Comparison of ENCODE assay signal across 20 mouse cellular contexts in the genomic region with DNA sequence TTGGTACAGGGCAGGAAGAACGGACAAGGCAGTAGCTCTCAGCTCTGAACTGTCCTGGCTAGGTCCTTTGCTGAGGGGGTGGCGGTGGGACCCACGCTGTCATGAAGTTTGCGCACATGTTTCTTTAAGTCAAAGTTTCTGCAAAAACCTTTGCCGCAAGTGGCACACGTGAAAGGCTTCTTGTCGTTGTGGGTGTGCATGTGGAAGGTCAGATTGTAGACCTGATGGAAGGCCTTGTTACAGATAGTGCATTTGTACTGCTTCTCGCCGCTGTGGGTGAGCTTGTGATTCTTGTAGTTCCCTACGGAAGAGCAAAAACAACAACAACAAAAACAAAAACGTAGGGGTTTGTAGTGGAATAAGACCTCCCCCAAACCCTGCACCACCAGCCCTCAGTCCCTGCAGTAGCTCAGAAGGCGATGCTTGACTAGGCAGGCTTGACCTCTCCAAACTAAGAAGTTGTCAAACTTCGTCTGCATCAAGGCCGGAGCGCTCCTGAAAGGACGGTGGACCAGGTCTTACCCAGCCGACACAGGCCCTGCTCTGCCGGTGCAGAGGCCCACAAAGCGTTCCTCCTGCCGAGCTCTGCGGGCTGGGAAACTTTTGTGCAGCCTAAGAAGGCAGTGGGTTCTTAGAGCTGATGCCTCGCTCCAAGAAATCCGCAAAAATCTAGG. TPM values are rescaled to one million over a fixed set of nuclear protein-coding genes. Genes with fewer than 3 reads are reported as not detected.
DNase-seq lines count a peak whose midpoint lies in the region; ATAC-seq lines count a peak whose summit lies in the region.
"Had no signal": no experiment of that assay in that cellular context is flagged by ENCODE, and none has a peak within 500 bp of the region (broad histone marks: within the 10 kb centered on the region; RNA-seq: fewer than 3 reads in every experiment).

No protein-coding gene starts in this region.

- WGBS in forebrain, embryonic 12.5 days = 3% methylated on average over 23 of the region's 23 CpGs
- WGBS in midbrain, embryonic 14.5 days = 2% methylated on average over 23 of the region's 23 CpGs

- peak overlapping the region; percentile 58 for H3K4me3 ChIP-seq in forebrain, embryonic 12.5 days (replicated peaks)
- no peak overlapping the region for H3K4me3 ChIP-seq in midbrain, embryonic 14.5 days (replicated peaks; ENCODE audit: low read depth, low read length)
- H3K4me3 ChIP-seq: heart, embryonic 13.5 days; hindbrain, embryonic 12.5 days; lung, embryonic 15.5 days; megakaryocyte, embryonic 14.5 days had no signal

- H3K4me1 ChIP-seq in forebrain, embryonic 12.5 days = peaks cover 65% of the 10 kb centered on the region
- 0 out of 2 replicates have a peak, but pooled peaks cover 4% of the 10 kb centered on the region for H3K4me1 ChIP-seq in midbrain, embryonic 14.5 days (ENCODE audit: control insufficient read depth, insufficient read depth, low read length)

- H3K27me3 ChIP-seq in forebrain, embryonic 12.5 days = peaks cover 91% of the 10 kb centered on the region
- H3K27me3 ChIP-seq in midbrain, embryonic 14.5 days (ENCODE audit: control insufficient read depth, insufficient read depth, low read length) = peaks cover 95% of the 10 kb centered on the region

- ATAC-seq in forebrain, embryonic 12.5 days (ENCODE audit: low FRiP score) = no peak
- no peak for ATAC-seq in midbrain, embryonic 14.5 days (ENCODE audit: low FRiP score, low TSS enrichment)

- peak overlapping the region; percentile 57 for H3K4me2 ChIP-seq in forebrain, embryonic 12.5 days
- H3K4me2 ChIP-seq in midbrain, embryonic 14.5 days (ENCODE audit: low read length) = no peak overlapping the region
- H3K4me2 ChIP-seq: embryonic facial prominence, embryonic 12.5 days; heart, embryonic 13.5 days; hindbrain, embryonic 12.5 days; lung, embryonic 15.5 days had no signal

- H3K9ac ChIP-seq in forebrain, embryonic 12.5 days = peak overlapping the region; percentile 90
- H3K9ac ChIP-seq in midbrain, embryonic 14.5 days (replicated peaks; ENCODE audit: low read length) = no peak overlapping the region
- H3K9ac ChIP-seq: embryonic facial prominence, embryonic 12.5 days; heart, embryonic 13.5 days; hindbrain, embryonic 12.5 days; lung, embryonic 15.5 days had no signal

- DNase-seq in layer of hippocampus, postnatal 10 days (ENCODE audit: low spot score in 2 of 2) = peak; percentile 49 to 53
- DNase-seq in layer of hippocampus, adult 18-20 months (ENCODE audit: low spot score in 2 of 2) = no peak
- peak; percentile 63 for DNase-seq in embryo, embryonic 10.5 days (ENCODE audit: low spot score)
- peak; percentile 29 for DNase-seq in midbrain, embryonic 14.5 days
- DNase-seq in cerebellum, postnatal 4 days (ENCODE audit: low spot score in 2 of 2) = no peak
- DNase-seq in thymus, adult 18-20 months = no peak
- DNase-seq: cerebellum, adult 18-20 months; gastrocnemius, postnatal 25 days; kidney, adult 2 months; right cerebral cortex, postnatal 14 days had no signal

- no peaks in the 10 kb centered on the region for H3K36me3 ChIP-seq in forebrain, embryonic 12.5 days (replicated peaks)
- no peaks in the 10 kb centered on the region for H3K36me3 ChIP-seq in midbrain, embryonic 14.5 days (ENCODE audit: control insufficient read depth, insufficient read depth, low read length)
- H3K36me3 ChIP-seq: embryonic facial prominence, embryonic 12.5 days; G1E; heart, embryonic 13.5 days; hindbrain, embryonic 12.5 days; lung, embryonic 15.5 days had no signal

- H3K9me3 ChIP-seq in forebrain, embryonic 12.5 days = no peaks in the 10 kb centered on the region
- no peaks in the 10 kb centered on the region for H3K9me3 ChIP-seq in midbrain, embryonic 14.5 days (ENCODE audit: control insufficient read depth, low read length)
- H3K9me3 ChIP-seq: embryonic facial prominence, embryonic 12.5 days; heart, embryonic 13.5 days; hindbrain, embryonic 12.5 days; lung, embryonic 15.5 days had no signal

- peak overlapping the region; percentile 96 for H3K27ac ChIP-seq in forebrain, embryonic 12.5 days
- no peak overlapping the region for H3K27ac ChIP-seq in midbrain, embryonic 14.5 days (replicated peaks; ENCODE audit: low read depth, low read length)
- H3K27ac ChIP-seq: embryonic facial prominence, embryonic 12.5 days; heart, embryonic 13.5 days; hindbrain, embryonic 12.5 days; lung, embryonic 15.5 days had no signal

RNA-seq across cellular contexts. Expression of a gene that starts 5.4 kb away (rescaled TPM):
- total RNA-seq in layer of hippocampus, postnatal 10 days (2021) = 10 to 100 TPM; 50.1 to 50.7 TPM
- total RNA-seq in layer of hippocampus, adult 18-20 months (2021) = 10 to 100 TPM; 47.7 to 55.3 TPM
- 46.8 and 52.6 TPM in 2 replicates for polyA plus RNA-seq in forebrain, embryonic 12.5 days (2016; fragmentation: Nextera tagmentation; extraction: Ambion mirVana)
- 0.09 TPM in 1 of 2 replicates, not detected in the other for polyA plus RNA-seq in midbrain, embryonic 14.5 days (2014; fragmentation: Nextera tagmentation; extraction: Ambion mirVana)
- total RNA-seq: gastrocnemius, postnatal 25 days; liver, adult 2 months; neutrophil, adult 5-6 weeks had no signal
- polyA plus RNA-seq: G1E; kidney, adult 2 months; liver, adult 2 months had no signal

RNA-seq across cellular contexts. Expression of a gene that starts 58.6 kb away (rescaled TPM):
- total RNA-seq in layer of hippocampus, postnatal 10 days (2021) = 10 to 100 TPM; 29.0 to 43.3 TPM
- 10 to 100 TPM; 29.6 to 35.3 TPM for total RNA-seq in layer of hippocampus, adult 18-20 months (2021)
- 33.9 and 37.8 TPM in 2 replicates for polyA plus RNA-seq in forebrain, embryonic 12.5 days (2016; fragmentation: Nextera tagmentation; extraction: Ambion mirVana)
- polyA plus RNA-seq in midbrain, embryonic 14.5 days (2014; fragmentation: Nextera tagmentation; extraction: Ambion mirVana) = 30.8 and 32.7 TPM in 2 replicates

RNA-seq across cellular contexts. Expression of a gene that starts 58.8 kb away (rescaled TPM):
- total RNA-seq in layer of hippocampus, postnatal 10 days (2021) = not detected
- under 1 TPM in 1 of 2 experiments, not detected in 1; 0.15 TPM for total RNA-seq in layer of hippocampus, adult 18-20 months (2021)
- 0.13 and 0.37 TPM in 2 replicates for polyA plus RNA-seq in forebrain, embryonic 12.5 days (2016; fragmentation: Nextera tagmentation; extraction: Ambion mirVana)
- 0.08 TPM in 1 of 2 replicates, not detected in the other for polyA plus RNA-seq in midbrain, embryonic 14.5 days (2014; fragmentation: Nextera tagmentation; extraction: Ambion mirVana)
- total RNA-seq: left cerebral cortex, postnatal 10 days had no signal
- polyA plus RNA-seq: G1E; liver, adult 2 months had no signal

Comparison
In these comparisons a context has a peak if more than half of its experiments do, and no peak if none do; other contexts are left out.
1. DNase-seq: peak in layer of hippocampus, postnatal 10 days (2 of 2), embryo, embryonic 10.5 days (single experiment) and midbrain, embryonic 14.5 days (single experiment); none in layer of hippocampus, adult 18-20 months (0 of 2), cerebellum, postnatal 4 days (0 of 2) and thymus, adult 18-20 months (0 of 2).